Mouse (Mus musculus): ENCODE data around the gene Gp1ba.

- no peak for TF ChIP-seq CTCF (IDR thresholded peaks at IDR 0.05; ENCODE audit: low read depth)
- TF ChIP-seq EP300 (IDR thresholded peaks at IDR 0.05; ENCODE audit: low read depth): no peak
Observed at GRCm38 (mm10) chr11:70658521-70658920, 19.6 kb downstream of the Gp1ba start.

All from liver, embryonic 14.5 days (tissue).